Mouse (Mus musculus) adrenal gland, adult 18-20 months (tissue): ENCODE data around the gene Zfp62. TPM values are rescaled to one million over a fixed set of nuclear protein-coding genes. Genes with fewer than 3 reads are reported as not detected.
"Not testable (repeated sequence)": the region's sequence is repeated elsewhere in the genome, so short reads cannot be mapped to it uniquely, and the experiment has no call there.

ENCODE experiments used
- DNase-seq, 2 experiments: peaks; one replicate each; pipeline ENCODE4 v3.0.0; 2021 to 2022; ENCODE audit warnings: low spot score in 2 of 2
- long read RNA-seq, 2 experiments: library from polyadenylated mRNA; stranded (forward); transcript quantifications; one replicate each; pipeline ENCODE4 v2.0.0; 2021
- total RNA-seq, 2 experiments: library from RNA; stranded (reverse); gene quantifications; 1 replicate in 1 of 2; 2 replicates in 1 of 2; pipeline ENCODE4 v1.2.3; 2021

The Zfp62 gene
- total RNA-seq = 10 to 100 TPM; 27.0 to 34.6 TPM
- long read RNA-seq, experiment 1, partial matches to known transcripts = 0 of 9 reads
- long read RNA-seq, experiment 1, other reads (novel, unspliced or antisense) = 5 of 9 reads
- long read RNA-seq, experiment 2, full-length matches to known transcripts = 8 of 13 reads
- long read RNA-seq, experiment 2, partial matches to known transcripts = 1 of 13 reads
- long read RNA-seq, experiment 2, other reads (novel, unspliced or antisense) = 4 of 13 reads

DNA sequence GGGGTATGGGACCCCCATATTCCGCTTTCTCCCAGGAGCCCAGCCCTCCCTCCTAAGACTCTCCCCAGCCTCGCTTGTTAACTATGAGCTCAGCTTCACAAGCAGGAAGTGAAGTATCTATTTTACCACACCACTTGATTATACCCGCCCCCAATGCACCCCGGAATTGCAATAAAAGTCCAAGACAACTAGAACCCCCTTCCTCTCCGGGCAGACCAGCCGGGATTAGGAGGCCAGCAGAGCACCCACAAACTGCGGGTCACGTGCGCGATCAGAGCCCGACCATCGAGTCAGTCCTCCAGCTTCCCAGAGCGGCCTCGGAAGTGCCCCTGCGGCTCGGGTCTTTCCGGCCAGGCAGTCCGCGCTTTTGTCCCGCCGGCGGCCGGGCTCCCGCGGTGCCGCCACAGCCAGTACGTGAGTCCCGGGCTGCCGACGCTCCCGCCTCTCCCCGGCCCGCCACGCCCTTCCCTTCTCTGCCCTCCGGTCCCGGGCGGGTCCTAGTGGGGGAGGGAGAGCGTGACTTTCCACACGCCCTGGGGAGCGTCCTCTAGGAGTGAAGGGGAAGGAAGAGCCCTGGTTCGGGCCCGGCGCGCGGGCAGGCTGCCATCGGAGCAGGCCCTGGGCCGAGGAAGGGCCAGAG is at the start of gene Zfp62:
Gene Zfp62 (plus strand): TSS at position 164 of the 640 bp plus-strand sequence.
- peak; percentile 91 to 94 for DNase-seq

DNA sequence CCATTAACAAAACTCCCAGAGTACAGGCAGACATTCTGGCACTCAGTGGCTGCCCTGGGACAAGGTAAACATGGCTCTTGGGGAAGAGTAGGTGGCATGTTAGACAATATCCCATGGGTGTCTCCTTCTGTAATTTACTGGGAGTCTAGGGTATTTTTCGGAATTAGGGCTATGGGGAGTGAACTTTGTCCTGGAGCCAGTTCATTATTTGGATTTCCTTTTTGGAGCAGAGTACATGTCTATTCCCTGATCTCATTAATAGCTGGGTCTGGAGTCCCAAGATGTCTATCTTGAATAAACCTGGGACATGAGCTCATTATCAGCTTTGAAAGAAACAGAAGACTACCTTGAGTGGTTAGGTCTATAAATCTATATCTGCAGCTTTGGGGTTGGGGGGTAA is 49.0 kb upstream of the Zfp62 start, which contains the start of gene Olfr1394:
Gene Olfr1394 (plus strand): TSS at position 301 of the 400 bp plus-strand sequence.
- DNase-seq = no peak

DNA sequence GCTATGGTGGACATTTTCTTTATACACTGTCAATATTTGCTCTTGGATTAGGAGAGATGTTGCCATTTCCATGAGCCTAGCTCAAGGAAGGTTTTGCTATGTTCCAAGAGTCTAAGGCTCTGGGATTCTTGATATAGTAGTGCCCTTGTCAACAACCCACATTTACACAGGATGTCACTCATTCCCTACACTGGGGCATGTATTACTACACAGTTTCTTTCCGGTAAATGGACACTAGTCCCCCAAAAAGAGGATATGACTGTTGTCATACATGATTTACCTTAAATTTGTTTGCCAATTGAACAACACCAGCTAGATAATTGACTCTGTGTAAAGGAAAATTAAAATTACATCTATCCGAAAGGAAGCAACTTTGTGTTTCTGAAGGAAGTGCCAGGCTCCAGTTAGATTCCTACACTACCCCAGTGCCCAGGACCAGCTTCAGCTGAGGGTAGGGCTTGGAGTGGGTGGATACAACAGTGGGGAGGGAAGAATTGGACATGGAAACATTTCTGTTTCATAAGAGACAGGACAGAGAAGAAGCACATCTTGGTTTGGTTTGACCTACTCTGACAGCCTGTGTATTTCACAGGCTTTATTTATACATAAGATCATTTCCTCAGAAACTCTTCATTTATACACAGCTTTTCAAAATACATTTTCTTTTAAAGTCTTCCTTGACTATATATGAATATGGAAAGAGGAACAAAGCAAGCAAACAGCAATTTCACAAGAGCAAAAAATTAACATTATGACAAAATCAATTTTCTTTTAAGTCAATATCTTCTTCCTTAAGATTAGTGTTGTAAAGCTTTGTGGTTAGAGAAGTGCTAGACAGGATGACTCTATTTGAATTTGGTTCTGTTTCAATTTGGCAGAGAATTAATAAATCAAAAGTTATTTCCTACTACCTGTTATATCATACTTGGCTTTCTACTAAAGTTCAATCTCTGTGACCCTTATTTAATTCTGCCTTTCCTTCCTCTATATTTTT is 46.0 kb upstream of the Zfp62 start:
- no peak for DNase-seq

DNA sequence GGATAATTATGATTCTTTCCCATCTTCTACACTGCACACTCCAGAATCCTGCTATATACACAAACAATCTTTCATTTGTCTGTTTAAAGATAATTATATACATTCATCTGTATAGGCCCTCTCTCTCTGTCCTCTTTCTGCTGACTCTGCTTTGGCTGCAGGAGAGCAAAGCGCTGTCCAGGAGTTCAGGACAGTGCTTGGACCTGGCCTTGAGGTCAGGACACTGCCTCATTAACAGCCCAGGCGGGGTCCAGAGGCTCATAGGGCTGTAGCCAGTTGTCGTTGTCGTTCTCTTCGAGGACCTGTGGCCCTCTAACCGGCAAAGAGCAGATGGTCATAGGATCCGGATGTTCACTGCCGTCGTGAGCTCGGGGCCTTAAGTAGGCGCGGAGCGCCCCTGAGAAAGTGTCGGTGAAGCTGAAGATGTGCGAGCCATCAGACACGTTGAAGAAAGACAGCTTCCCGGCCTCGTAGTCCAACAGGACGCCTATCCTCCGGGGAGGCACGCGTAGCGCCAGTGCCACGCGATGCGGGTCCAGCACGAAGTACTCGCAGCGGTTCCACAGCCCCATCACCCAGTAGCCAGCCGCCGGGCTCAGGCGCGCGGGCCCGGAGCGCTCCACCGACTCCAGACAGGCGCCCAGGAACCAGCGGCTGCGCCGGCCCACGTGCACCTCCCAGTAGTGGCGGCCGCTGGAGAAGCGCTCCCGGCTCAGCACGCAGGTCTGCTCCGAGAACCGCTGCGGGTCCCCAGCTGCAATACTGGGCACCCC is 34.1 kb upstream of the Zfp62 start:
- no peak for DNase-seq

DNA sequence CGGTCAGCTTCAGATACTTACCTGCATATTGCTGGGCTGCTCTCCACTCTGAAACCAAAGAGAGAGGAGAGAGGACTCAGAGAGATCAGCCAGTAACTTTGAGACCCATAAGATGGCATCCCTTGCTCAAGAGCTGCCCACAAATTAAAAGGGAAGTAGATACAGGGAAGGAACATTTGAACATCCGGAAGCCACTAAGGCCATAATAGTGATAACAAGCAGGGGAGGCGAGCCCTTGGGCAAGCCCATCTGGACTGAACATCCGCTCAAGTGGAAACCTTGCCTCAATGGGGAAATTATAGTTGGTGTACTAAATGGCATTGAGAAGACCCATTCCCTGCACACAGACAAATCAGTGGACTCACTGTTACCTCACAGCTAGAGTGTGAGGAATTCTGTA is 32.5 kb upstream of the Zfp62 start:
- DNase-seq = no peak

DNA sequence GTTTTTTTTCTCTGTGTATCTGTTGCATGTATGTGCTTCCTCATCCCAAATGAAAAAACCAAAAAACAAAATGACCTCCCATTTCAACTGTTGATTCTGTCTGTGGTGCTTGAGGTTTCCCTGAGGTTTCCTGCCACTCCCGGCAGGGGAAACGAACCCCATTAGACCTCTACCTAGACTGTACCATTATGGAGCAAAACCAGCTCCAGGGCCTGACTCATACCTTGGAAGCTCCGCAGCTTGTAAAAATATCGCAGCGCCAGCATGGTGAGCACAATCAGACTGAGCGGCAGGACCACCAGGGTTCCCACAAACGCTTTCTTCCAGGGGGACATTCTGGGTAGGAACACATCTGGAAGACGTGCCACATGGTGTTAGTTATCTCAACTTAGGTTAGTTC is 27.7 kb upstream of the Zfp62 start:
- DNase-seq = no peak

DNA sequence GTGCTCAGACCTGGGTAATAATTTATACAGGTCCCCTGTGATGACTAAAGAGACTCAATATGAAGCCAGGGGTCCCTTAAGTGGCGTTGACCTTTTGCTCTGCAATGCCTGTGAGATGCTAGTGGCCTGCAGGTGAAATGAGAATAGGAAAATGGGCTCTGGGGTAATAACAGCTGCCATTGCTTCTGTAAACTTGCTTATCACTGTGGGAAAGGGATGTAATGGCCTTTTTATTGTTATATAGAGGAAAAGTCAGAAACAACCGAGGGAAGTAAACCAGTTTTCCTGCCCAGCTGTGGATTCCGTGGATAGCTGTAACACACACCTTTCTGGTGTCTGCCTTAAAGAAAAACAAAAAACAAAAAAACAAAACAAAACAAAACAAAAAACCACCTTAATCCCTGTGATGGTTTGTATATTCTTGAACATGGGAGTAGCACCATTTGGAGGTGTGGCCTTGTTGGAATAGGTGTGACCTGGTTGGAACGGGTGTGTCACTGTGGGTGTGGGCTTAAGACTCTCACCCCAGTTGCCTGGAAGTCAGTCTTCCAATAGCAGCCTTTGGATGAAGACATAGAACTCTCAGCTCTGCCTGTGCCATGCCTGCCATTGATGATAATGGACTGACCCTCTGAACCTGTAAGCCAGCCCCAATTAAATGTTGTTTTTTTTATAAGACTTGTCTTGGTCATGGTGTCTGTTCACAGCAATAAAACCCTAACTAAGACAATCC is 26.9 kb upstream of the Zfp62 start:
- DNase-seq = not testable (repeated sequence)

DNA sequence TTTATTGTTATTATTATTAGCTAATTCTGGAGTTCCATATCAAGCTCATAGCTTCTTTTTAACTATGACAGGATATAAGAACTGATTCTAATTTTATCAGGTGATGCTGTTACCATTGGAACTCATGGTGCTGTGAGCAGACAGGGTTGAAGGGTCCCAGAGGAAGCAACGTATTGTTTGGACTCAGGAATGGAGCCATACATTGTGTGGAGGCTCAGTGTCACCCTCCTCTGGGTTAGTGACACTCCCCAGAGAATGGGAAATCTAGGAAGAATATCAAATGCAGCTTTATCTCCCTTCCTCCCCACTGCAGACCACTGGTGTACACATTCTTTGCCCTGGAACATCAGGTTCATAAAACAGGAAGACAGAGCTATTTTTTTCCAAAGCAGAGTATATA is 19.9 kb upstream of the Zfp62 start:
- no peak for DNase-seq

DNA sequence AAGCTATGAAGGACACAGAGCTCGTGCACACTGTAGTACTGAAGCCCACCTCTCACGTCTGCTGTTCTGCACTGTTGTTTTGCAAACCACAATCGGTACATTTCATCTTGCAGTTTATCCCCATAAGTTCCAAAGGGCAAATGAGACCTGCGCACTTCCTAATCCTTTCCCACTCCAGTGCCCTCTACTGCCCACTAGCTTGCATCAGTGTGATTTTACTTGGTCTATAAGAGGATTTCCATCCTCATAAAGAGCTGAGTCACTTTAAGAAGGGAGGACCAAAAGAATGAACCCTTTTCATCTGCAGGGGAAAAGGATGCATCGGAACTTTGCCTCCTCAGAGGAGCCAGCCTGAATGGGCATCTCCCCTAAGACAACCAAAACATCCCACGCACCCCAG is 16.6 kb upstream of the Zfp62 start:
- DNase-seq = no peak

DNA sequence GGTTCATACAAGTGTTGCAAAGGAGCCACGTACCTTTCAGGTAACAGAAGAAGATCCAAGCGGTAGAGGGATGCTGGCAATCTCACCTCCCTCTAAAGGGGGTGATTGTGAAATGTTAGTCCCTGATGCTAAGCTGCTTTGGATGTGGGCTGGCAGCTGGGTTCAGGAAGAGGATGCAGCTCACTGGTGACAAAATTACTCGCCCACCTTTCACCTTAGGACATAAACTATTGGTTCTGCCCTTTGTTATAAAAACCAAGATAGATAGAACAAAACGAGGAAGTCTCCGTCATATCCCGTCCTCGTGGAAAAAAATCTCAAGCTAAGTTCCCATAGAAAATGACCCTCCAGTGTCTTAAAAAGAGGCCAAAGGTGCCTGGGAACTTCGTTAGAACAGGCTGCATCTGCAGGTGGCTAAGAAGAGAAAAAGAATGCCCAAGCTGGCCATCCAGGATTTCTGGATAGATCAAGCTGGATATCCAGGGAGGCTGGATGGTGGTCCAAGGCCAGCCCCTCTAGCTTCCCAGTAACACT is 16.1 kb upstream of the Zfp62 start, which contains the start of gene Btnl9:
Gene Btnl9 (minus strand): TSS at position 205 of the 534 bp plus-strand sequence.
- no peak for DNase-seq

DNA sequence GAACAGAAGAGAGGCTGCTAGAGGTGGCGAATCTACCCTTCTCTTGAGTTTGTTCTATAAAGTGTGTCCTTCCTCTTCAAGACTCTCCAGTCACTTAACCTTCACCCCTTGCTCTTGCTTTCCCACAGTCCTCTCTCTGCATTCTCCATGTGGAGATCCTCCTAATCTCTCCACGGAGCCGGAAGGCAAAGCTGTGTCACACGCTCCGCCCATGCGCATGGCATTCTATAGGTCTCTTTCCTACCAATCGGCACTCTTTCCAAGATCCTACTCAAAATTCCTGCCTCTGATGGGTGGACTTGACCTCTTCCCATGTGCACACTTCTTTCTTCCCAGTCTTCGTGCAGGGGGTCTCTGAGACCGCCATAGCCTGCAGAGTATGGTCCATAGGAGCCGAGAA is 15.4 kb upstream of the Zfp62 start:
- no peak for DNase-seq

DNA sequence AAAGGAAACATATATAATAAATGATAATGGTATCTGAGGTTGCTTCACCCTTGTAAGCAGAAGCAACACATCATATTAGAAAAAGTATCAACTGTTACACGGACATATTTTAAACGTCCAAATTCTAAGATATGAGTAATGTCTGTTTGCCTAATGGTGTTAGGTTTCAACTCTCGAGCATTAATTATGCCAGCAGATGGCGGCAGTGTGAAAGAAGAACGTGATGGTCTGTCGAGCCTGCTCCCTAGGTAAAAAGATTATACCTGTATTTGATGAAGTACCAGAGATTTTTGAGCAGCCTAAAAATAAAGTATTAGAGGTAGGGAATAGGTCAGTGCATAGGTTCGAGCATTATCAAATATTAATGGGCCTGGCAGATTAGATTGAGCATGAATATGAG is 13.4 kb upstream of the Zfp62 start:
- DNase-seq = peak; percentile 47 to 65

DNA sequence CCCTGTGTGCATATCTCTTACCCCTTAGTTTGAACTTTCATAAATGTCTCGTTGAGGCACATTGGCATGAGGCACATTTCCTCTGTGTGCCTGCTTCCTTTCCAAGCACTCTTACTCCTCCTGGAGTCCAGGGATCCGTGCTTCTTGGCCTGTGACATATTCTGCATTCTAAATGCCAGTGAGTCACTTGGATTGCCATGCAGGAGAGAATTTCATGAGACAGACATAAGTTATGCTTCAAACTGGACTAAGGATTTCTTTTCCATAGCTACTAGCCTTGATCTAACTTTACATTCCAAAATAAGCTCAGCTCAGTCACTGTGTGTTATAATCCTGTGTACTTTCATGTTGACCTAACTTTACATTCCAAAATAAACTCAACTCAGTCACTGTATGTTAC is 12.0 kb upstream of the Zfp62 start:
- no peak for DNase-seq

DNA sequence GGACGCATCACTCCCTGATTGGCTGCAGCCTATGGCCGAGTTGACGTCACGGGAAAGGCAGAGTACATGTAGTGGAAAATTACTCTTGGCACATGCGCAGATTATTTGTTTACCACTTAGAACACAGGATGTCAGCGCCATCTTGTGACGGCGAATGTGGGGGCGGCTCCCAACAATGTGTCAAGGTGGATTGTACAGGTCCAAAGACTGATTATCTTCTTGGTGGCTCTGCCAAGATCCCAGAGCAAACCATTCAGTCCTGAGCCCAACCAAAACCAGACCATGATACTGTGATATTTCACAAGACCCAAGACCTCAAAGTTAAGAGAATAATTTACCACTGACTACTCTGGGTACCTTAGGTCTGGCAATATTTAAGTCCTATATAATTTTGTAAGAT is 8.3 kb upstream of the Zfp62 start:
- DNase-seq = not testable (repeated sequence)

DNA sequence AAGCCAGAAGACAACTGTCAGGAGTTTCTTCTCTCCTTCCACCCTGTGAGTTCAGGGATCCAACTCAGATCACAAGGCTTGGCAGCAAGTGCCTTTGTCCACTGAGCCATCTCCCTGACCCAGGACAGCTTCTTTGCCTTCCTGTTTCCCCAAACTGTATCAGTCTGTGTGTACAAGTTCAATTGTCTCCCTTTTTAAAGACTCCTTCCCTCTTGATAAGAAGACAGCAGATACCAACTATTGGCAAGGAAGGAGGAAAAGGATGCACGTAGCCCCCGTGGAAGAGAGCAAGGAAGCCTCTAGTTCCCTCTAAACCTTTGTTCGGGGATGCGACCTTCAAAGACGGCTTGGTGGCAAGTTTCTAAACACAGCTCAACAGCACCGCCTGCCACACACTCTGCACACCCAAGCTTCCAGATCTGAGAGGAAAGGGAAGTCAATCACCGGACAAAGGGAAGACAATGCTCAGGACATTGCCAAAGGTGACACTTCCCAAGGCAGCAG is 7.2 kb upstream of the Zfp62 start:
- peak in 1 of 2 experiments; percentile 8 for DNase-seq

DNA sequence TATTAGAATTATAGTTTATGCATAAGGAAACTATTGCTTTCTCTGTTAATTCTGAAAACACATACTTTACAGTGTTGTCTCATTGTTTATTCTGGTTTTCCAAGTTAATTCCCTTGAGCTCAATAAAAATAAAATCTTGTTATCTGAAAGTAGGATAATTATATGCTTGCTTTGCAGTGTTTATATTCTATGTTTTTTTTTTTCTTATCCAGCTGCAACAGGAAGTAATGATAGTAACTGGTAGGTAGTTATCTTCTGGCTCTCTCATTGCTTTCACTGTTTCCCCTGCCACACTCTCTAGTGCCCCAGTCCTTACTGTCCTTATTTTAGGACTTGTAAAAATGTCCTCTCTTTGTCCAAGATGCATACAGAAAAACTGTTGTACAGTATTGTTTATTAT is 2.4 kb upstream of the Zfp62 start:
- DNase-seq = no peak

DNA sequence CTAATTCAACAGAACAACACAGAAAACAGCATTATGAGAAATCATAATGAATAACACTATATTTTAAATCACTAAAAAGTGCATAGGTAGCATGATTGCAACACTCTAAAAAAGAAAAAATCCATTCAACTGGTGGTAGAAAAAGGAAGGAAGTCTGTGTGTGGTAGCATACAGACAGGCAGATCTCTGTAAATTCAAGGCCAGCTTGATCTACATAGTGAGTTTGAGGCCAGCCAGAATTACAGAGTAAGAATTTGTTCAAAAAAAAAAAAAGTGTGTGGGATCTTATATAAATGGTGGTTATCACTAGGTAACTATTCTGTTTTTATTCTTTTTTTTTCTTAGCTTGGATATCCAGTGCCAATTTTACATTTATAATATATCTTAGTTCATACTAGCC is 1.9 kb upstream of the Zfp62 start:
- DNase-seq = no peak

DNA sequence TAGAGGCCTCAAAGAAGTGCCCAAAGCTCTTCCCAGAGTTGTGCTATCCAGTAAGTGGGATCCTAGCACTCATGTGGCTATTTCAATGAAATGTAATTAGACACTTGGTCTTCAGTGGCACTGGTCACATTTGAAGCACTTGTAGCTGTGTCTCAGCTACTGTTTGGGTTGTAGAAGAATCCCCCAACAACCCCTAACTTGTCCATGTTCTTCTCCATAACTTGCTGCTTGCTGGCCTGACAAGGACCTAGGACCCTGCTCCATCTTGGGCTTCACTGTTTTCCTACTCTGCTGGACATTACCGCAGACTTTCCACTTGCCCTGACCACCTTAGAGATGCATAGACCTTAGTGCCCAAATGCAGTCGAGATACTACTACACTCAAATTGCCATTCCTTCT is 1.0 kb upstream of the Zfp62 start:
- DNase-seq = no peak

DNA sequence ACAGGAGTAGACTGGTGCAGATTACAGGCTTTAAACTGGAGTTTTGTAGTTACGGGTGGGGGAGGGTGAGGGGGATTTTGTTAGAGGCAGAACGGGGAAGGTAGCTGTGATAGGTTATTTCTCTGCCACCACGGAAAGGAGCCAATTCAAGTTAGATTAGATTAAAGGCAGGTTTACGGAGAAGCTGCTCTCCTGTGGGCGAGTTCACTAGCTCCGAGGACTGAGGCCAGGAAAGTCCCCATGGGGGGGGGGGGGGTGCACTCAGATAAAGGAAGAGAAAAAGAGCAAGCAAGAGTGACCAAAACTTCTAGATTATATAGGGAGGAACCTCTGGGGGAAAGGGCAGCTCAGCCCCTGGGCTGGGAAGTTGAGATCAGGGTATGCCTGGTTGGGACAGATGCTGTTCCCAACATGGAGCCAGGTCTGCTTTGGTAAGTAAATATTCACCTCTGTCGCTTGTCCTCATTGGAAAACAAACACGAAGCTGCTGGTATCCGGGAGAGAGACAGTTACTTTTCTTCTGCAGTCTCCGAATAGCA is 500 bp upstream of the Zfp62 start:
- peak in 1 of 2 experiments; percentile 27 for DNase-seq
